Mouse (Mus musculus) spleen, embryonic (tissue): ENCODE measurements around the gene Ccdc96.

Source experiments
- CTCF ChIA-PET: fragments of 350-600 bp; sonication (Branson Sonifier 250); formaldehyde crosslinking; loops from one replicate; lab custom pipeline; 2022; lab: Charles Lee

The Ccdc96 gene

DNA sequence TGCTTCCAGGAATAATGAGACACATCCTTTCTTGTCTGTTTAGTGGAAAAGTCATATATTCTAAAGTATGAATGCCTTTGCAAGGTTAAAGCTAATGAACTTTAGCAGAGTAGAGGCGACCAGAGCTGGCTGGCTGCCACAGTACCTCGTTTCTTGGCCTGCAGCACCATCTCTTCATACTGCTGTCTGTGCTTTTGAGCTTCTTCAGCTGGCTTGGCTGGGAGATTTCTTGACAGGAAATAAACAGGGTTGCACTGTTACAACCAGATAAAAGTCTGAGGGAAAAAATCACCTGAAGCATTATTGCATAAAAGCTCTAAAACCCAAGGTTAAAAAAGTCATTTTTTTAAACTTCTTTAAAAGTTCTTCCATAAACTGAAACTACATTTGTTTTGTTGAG, 38.4 kb downstream of the Ccdc96 start:
- CTCF ChIA-PET: no interaction called here

DNA sequence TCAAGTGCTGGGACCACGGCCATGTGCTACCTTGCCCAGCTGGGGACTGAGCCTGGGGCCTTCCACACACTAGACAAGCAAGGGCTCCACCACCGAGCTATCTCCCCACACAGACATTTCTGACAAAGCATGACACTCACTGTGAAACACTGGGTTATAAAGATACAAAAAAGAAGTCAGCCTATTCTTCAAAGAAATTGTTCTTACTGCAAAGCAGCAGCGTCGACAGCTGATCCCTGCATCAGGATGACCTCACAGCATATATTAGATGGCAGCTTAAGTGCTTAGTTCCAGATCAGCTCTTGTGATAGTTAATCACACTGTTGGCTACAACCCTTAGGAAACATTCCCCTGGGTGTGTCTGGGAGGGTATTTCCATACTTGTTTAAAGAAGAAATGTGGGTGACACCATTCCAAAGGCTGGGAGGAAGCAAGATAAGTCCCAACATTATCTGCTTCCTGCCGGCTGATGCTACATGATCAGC, 38.9 kb downstream of the Ccdc96 start:
- CTCF ChIA-PET: no interaction called here

DNA sequence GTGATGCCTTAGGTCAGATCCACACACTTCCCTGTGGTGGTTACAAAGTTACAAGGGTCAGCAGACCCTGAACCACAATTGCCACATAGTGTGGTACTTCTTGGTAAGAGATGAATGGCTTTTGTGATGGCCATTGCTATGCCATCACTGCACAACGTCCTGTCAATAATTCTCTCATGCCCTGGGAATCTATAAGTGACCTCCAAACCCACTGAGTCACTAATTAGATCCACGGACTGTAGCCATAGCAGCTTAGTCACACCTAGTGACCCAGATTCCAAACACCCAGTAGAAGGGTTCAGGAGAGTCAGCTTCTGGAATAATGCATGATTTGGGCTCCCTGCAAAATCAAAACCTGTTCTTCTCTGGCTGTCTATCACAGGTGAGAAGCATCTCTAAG, 40.8 kb downstream of the Ccdc96 start:
- CTCF ChIA-PET: interaction anchor here (1.4 kb wide), 1 partner anchor 60 kb away, joined by 3 read pairs; no protein-coding TSS in a partner anchor

DNA sequence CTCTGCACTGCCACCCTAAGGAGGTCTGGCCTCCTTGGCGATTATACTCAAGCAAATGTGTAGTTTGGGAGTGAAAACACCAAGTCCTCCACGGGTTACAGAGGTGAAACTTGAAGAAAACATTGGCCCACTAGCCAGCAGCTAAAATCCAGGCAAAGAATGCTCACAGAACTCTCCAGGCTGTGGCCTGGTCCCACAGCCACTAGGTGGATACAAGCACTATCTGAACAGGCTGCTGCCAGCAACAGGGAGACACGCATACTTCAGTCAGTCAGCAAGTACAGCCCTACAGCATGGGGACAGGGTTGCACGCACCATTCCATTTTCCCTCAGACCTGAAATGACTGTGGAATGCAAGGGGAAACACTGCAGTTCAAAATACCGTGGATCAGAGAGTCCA, 41.9 kb downstream of the Ccdc96 start:
- CTCF ChIA-PET: interaction anchor here (0.8 to 1.4 kb wide), 2 partner anchors 18 to 61 kb away, joined by 3 read pairs; no protein-coding TSS in a partner anchor

DNA sequence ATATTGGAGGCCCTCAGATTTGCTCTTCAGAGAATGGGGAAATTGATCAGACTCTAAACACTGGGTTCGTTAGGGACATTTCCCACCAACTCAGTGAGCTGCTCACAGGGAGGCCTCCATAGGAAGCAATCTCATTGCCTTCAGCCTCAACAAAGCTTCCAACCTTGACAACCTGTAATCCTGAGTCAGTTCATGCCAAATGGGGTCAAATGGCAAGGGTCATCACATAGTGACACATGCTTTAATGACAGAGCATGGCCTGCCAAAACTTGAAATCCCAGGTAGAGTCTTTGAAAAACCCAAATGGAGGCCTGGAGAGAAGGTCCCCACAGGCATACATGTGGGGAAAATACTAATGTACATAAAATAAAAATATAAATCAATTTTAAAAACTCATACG, 42.5 kb downstream of the Ccdc96 start:
- CTCF ChIA-PET: interaction anchor here (0.8 kb wide), 1 partner anchor 17 kb away, joined by 3 read pairs; no protein-coding TSS in a partner anchor

DNA sequence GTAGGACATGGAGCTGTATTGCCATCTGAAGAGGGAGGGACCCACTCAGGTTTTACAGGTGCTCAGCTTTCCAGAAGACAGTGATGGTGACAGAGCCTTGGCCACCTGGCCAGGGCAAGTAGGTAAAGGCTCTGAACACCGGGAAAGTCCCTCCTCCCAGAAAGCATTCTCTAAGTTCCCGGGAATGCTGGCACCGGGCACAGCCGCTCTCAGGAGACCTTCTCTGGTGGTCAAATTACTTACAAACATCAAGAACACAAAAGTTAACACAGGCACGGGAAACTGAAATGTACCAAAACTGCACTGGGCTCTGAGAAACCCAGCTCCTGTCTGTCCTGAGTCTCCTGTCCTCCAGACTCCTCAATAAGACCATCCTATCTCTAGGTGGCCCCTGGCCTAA, 45.3 kb downstream of the Ccdc96 start:
- CTCF ChIA-PET: no interaction called here

DNA sequence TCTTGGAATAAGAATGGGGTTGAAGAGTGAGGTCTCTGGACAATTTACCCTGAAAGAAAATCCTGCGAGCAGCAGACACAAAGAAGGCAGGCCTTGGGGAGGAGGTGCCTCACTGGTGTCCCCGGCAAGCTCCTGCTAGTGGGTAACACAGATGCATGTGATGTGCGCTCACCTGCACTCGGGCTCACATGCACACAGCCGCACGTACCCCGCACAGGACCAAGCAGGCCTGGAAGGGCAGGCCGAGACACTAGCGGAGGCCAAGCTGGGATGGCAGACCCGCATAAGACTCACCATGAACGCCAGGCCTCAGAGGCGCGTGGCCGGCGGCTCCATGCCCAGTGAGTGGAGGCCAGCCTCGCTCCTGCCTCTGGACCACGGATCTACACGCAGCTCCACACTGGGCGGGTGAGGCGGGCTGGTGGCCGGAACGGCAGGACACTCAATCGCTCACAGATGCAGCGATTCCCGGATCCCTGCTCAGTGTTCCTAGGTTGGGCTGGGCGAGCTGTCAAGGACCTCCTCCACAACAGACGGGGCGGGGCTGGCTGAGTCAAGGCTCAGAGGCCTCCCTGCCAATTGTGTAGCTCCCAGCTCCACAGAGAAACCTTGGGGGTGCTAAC, 45.9 kb downstream of the Ccdc96 start:
- CTCF ChIA-PET: no interaction called here

DNA sequence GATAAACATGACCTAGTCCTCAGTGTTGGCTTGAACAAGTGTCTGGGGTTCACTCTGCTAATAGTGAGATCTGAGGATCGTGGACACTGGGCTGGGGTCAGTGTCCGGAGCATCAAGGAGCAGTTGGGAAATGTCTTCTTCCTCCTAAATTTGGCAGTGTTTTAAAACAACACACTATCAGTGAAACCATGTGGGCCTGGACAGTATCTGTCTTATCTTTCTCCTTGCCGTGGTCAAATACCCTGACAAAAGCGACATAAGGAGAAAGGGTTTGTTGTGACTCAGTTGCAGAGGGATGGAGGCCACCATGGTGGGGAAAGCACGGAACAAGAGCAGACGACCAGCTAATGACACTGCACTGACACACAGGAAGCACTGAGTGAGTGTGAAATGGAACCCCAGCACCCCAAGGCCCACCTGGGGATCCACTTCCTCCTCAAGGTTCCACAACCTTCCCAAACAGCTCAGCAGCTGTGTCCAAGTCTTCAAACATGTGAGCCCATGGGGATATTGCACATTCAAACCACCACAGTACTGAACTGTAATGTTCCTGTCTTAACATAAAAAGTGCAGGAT, 50.2 kb downstream of the Ccdc96 start:
- CTCF ChIA-PET: no interaction called here

DNA sequence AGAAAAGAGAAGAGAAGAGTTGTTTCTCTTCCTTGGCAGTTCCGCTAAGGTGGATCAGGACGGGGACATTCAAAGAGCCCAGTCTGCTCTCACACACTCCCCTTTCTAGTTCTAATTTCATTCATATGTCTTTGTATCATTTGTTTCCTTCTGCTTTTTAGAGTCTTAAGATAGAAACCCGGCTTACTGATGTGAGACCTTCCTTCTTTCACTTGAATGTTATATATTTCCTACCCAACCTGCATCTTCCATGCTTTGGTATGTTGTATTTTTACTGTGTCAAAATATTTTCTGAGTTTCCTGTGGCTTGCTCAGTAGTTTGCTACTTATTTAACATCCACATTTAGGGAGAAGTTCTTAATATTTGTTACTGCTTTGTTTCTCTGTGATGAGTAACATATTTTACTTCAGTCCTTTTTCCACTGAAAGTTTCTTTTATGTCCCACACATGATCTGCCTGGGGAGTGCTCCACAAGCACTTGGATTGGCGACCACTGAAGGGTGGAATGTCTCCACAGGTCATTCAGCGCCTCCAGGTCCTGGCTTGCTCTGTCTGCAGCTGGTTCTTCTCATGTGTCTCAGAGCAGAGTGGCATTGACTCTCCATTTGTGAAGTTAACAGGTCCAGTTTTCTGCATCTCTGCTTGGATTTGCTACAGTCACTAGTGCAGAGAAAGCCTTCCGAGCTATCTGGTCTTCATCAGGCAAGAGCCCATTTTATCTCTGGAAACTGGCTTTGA, 51.2 kb downstream of the Ccdc96 start:
- CTCF ChIA-PET: no interaction called here

DNA sequence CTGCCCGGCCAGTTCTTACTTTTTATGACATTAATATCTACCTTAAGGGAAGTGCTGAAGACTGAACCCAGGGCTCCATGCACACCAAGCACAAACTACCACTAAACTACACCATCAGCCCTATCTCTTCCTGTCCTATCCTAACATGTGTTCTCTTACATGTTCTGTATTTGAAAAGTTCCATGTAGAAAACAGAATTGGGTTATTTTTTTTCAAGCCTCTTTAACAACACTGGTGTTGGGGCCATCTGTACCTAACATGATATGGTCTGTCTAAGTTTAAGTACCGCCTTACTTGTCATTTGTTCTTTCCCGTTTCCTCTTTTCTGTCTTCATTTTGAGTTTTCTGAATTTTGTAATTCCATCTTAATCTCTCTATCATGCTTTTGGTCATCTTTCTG, 52.0 kb downstream of the Ccdc96 start:
- CTCF ChIA-PET: no interaction called here
